Mouse (Mus musculus): ENCODE measurements around the gene Prss3. TPM values are rescaled to one million over a fixed set of nuclear protein-coding genes. Genes with fewer than 3 reads are reported as not detected.
"Not testable (repeated sequence)": the region's sequence is repeated elsewhere in the genome, so short reads cannot be mapped to it uniquely, and the experiment has no call there.

Gene Prss3
- polyA plus RNA-seq (2017; shearing (Covaris generic)): not detected

- not testable (repeated sequence) for ATAC-seq
Measured at GRCm38 (mm10) chr6:41377578-41377977, at the start of gene Prss3. Gene Prss3 (minus strand): TSS chr6:41377678.

GRCm38 (mm10) chr6:41392056-41392455 is 14.6 kb upstream of the Prss3 start, which contains the start of gene Gm5771:
Gene Gm5771 (plus strand): TSS chr6:41392356.
- ATAC-seq: not testable (repeated sequence)

- ATAC-seq: not testable (repeated sequence)
Measured at GRCm38 (mm10) chr6:41391640-41392039, 14.2 kb upstream of the Prss3 start.

GRCm38 (mm10) chr6:41386781-41387180 is 9.3 kb upstream of the Prss3 start:
- ATAC-seq: no peak

- not testable (repeated sequence) for ATAC-seq
Measured at GRCm38 (mm10) chr6:41373772-41374171, 3.7 kb downstream of the Prss3 start.

GRCm38 (mm10) chr6:41353932-41354331 is 23.5 kb downstream of the Prss3 start, which contains the start of gene Try10:
Gene Try10 (plus strand): TSS chr6:41354105.
- no peak for ATAC-seq

Other genes starting within 250 kb of the Prss3 start
- gene Try4, start 75.4 kb downstream of the Prss3 start, polyA plus RNA-seq (2017; shearing (Covaris generic)): not detected
- not detected for gene Try5, start 60.8 kb downstream of the Prss3 start, polyA plus RNA-seq (2017; shearing (Covaris generic))
- gene Try10, start 23.6 kb downstream of the Prss3 start, polyA plus RNA-seq (2017; shearing (Covaris generic)): not detected
- not detected for gene Gm5771, start 14.7 kb upstream of the Prss3 start, polyA plus RNA-seq (2017; shearing (Covaris generic))
- gene Gm10334, start 68.5 kb upstream of the Prss3 start, polyA plus RNA-seq (2017; shearing (Covaris generic)): not detected
- not detected for gene Prss1, start 81.3 kb upstream of the Prss3 start, polyA plus RNA-seq (2017; shearing (Covaris generic))
- gene Prss2, start 144.1 kb upstream of the Prss3 start, polyA plus RNA-seq (2017; shearing (Covaris generic)): 1 to 10 TPM; 2.0 to 3.1 TPM
- gene Ephb6, start 227.8 kb upstream of the Prss3 start, polyA plus RNA-seq (2017; shearing (Covaris generic)): 10 to 100 TPM; 12.2 to 16.1 TPM

Data from CD4-positive, CD25-positive, alpha-beta regulatory T cell, adult 4 months (primary cell).